Mouse (Mus musculus) layer of hippocampus, adult 2 months (tissue): ENCODE data around the gene Prkar1b. TPM values are rescaled to one million over a fixed set of nuclear protein-coding genes. Genes with fewer than 3 reads are reported as not detected.

ENCODE experiments used
- DNase-seq, 2 experiments: peaks; one replicate each; pipeline ENCODE4 v3.0.0; 2022; ENCODE audit warnings: low spot score in 2 of 2
- H3K27ac ChIP-seq: fragments of 200-600 bp; 2 replicates; pipeline ENCODE4 v1.8.1; 2022
- H3K4me3 ChIP-seq: fragments of 200-600 bp; 2 replicates; pipeline ENCODE4 v1.8.1; 2022; ENCODE audit warnings: mild to moderate bottlenecking
- CTCF ChIP-seq: fragments of 200-600 bp; conservative IDR thresholded peaks from 2 replicates; pipeline ENCODE4 v1.8.1; 2022; ENCODE audit warnings: antibody characterized with exemption, mild to moderate bottlenecking, moderate library complexity
- long read RNA-seq, 2 experiments: library from polyadenylated mRNA; stranded (forward); transcript quantifications; one replicate each; pipeline ENCODE4 v2.0.0; 2021; ENCODE audit warnings: borderline mapping rate in 2 of 2
- total RNA-seq, 2 experiments: library from RNA; stranded (reverse); gene quantifications; 2 replicates each; pipeline ENCODE4 v1.2.3; 2021

Gene Prkar1b
- 100 to 1,000 TPM; 393 to 425 TPM for total RNA-seq
- long read RNA-seq, experiment 1, transcript Prkar1b-201 (11 exons, 2,637 nt) = major isoform, 301 of 407 reads
- long read RNA-seq, experiment 1, partial matches to known transcripts = 39 of 407 reads
- long read RNA-seq, experiment 1, other reads (novel, unspliced or antisense) = 67 of 407 reads
- long read RNA-seq, experiment 2, transcript Prkar1b-201 (11 exons, 2,637 nt) = major isoform, 392 of 554 reads
- long read RNA-seq, experiment 2, partial matches to known transcripts = 50 of 554 reads
- long read RNA-seq, experiment 2, other reads (novel, unspliced or antisense) = 112 of 554 reads

GRCm38 (mm10) chr5:139149681-139150602, at the start of gene Prkar1b, which contains the start of gene Dnaaf5:
Prkar1b (minus strand) TSS chr5:139150001.
Dnaaf5 (plus strand) TSS chr5:139150223.
- peak; percentile 96 to 97 for DNase-seq

GRCm38 (mm10) chr5:139199636-139199994, 49.8 kb upstream of the Prkar1b start:
- Histone ChIP-seq H3K4me3 (peak overlapping the region; percentile 76), H3K27ac (peak overlapping the region; percentile 96)
- no peak for TF ChIP-seq CTCF
- DNase-seq = no peak

More at GRCm38 (mm10) chr5:139149681-139150602, at the start of gene Prkar1b, which contains the start of gene Dnaaf5:
- peak within 1 kb of the TSS; percentile 80 for H3K27ac ChIP-seq
- no peak for TF ChIP-seq CTCF
- H3K4me3 ChIP-seq = peak within 1 kb of the TSS; percentile 83

GRCm38 (mm10) chr5:139198779-139199178, 49.0 kb upstream of the Prkar1b start:
- TF ChIP-seq CTCF = no peak
- no peak for DNase-seq
- H3K4me3 ChIP-seq = no peak overlapping the region
- H3K27ac ChIP-seq = peak overlapping the region; percentile 36; the same call in 1 of the 2 replicates

GRCm38 (mm10) chr5:139190958-139191357, 41.2 kb upstream of the Prkar1b start:
- no peak for TF ChIP-seq CTCF
- no peak for DNase-seq
- H3K27ac ChIP-seq = peak overlapping the region; percentile 82
- no peak overlapping the region for H3K4me3 ChIP-seq

GRCm38 (mm10) chr5:139189726-139190125, 39.9 kb upstream of the Prkar1b start:
- Histone ChIP-seq H3K4me3 (no peak overlapping the region), H3K27ac (no peak overlapping the region)
- no peak for DNase-seq
- TF ChIP-seq CTCF = no peak

GRCm38 (mm10) chr5:139184897-139185296, 35.1 kb upstream of the Prkar1b start:
- no peak for TF ChIP-seq CTCF
- DNase-seq = no peak

GRCm38 (mm10) chr5:139183601-139184000, 33.8 kb upstream of the Prkar1b start:
- Histone ChIP-seq H3K27ac (peak overlapping the region; percentile 50; the same call in 1 of the 2 replicates), H3K4me3 (no peak overlapping the region)
- DNase-seq = no peak
- TF ChIP-seq CTCF = no peak

More at GRCm38 (mm10) chr5:139184897-139185296, 35.1 kb upstream of the Prkar1b start:
- Histone ChIP-seq H3K27ac (no peak overlapping the region), H3K4me3 (no peak overlapping the region)

- H3K27ac ChIP-seq = peak overlapping the region; percentile 50; the same call in 1 of the 2 replicates
- TF ChIP-seq CTCF = no peak
- peak; percentile 32 to 39 for DNase-seq
- H3K4me3 ChIP-seq = no peak overlapping the region
These were observed 33.3 kb upstream of the Prkar1b start for GRCm38 (mm10) chr5:139183131-139183530.

GRCm38 (mm10) chr5:139178895-139179631, 29.3 kb upstream of the Prkar1b start:
- Histone ChIP-seq H3K4me3 (no peak overlapping the region), H3K27ac (no peak overlapping the region)
- peak; percentile 88 for TF ChIP-seq CTCF
- DNase-seq = peak; percentile 55 to 85

GRCm38 (mm10) chr5:139174556-139175547, 25.1 kb upstream of the Prkar1b start:
- H3K27ac ChIP-seq = no peak overlapping the region

GRCm38 (mm10) chr5:139174141-139174540, 24.3 kb upstream of the Prkar1b start:
- DNase-seq = no peak
- Histone ChIP-seq H3K27ac (no peak overlapping the region), H3K4me3 (no peak overlapping the region)
- TF ChIP-seq CTCF = no peak

More at GRCm38 (mm10) chr5:139174556-139175547, 25.1 kb upstream of the Prkar1b start:
- no peak for TF ChIP-seq CTCF
- no peak for DNase-seq
- H3K4me3 ChIP-seq = no peak overlapping the region
